Mouse (Mus musculus): ENCODE measurements at regions not wholly inside any gene's neighbourhood (a gene's known extent, or its start where the extent isn't known, plus 50 kb on each side); places are given as distances from the start of the nearest gene placed in this dataset.

DNA sequence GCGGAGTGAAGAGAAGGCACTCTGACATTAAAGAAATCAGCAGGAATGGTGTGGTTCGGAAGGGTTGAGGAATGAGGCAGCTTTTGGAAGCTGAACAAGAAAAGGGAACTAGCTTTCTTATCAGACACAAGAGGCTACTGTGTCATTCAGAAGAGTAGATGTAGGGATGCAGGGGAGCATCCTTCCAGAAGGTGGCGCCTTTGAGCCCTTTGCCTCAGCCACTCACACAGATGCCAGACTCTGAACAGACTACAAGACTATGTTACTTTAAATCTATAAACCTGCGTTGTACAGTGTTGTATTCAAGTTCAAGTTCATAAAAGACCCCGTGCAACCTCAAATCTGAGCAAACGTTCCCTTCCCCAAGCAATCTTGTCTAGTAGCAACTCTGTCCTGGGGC, 128.9 kb downstream of the Kap start:
- peak in 1 of 2 experiments; percentile 34 for DNase-seq

DNA sequence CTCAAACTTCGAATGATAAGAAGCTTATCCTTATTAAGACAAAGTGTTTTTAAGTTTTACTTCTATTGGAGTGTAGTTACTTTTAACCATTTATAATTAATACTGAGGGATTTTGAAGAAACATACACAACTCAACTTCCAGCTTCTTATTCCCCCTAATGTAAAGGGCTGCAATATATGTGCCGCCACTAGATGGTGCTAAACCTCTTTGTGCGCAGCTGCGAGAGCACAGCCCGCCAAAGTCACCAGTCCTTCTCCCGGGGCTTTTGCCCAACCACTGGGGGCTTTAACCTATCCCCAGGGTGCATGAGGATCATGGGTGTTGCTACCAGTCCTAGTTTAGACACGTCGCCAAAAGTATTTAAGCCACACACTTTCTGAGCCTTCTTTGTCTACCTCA, 146.8 kb downstream of the Kap start:
- peak; percentile 3 to 55 for DNase-seq

DNA sequence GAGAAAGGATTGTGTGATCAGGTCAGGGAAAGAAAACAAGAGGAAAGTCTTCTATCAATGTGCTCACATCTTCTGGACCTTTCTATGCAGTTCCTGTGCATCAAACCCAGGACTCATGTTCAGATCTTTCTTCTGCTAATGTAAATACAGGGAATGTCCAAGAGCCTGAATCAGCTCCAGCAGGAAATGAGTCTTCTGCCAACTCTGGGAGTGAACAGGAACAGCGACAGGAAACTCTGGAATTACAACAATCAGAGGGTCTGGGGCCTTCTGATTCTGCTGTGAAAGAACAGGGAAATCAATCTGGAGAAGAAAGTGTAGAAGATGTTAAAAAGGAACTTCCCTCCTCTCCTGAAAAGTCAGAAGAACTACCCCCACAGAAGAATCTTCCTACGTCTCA, 151.9 kb downstream of the Kap start:
- DNase-seq = no peak
